Comparison of ENCODE assay signal across 31 mouse cellular contexts in the genomic region with DNA sequence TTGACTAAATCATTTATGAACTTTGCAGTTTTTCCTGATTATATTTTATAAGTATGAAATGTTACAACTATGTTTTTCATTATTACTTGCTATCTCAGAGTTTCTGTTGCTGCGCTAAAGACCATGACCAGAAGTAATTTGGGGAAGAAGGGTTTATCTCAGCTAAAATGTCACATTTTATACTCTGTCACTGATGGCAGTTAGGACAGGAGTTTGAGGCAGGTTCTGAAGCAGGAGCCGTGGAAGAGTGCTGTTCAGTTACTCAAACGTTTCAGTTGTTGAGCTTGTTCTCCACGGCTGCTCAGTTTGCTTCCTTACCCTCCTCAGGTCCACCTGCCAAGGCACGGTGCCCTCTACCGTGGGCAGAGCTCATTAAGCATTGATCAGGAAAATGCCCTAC. TPM values are rescaled to one million over a fixed set of nuclear protein-coding genes. Genes with fewer than 3 reads are reported as not detected.
"Had no signal": no experiment of that assay in that cellular context is flagged by ENCODE, and none has a peak within 500 bp of the region (broad histone marks: within the 10 kb centered on the region; RNA-seq: fewer than 3 reads in every experiment).

No protein-coding gene starts in this region.

- H3K9ac ChIP-seq: limb, embryonic 12.5 days; limb, embryonic 13.5 days; limb, embryonic 15.5 days; liver, embryonic 12.5 days; liver, embryonic 13.5 days; liver, embryonic 14.5 days; liver, embryonic 15.5 days; liver, postnatal 0 days; lung, embryonic 14.5 days; lung, embryonic 15.5 days; midbrain, embryonic 12.5 days; midbrain, embryonic 13.5 days; midbrain, embryonic 15.5 days; neural tube, embryonic 12.5 days had no signal

- H3K27ac ChIP-seq: limb, embryonic 10.5 days; limb, embryonic 12.5 days; limb, embryonic 13.5 days; limb, embryonic 15.5 days; liver, embryonic 12.5 days; liver, embryonic 13.5 days; liver, embryonic 14.5 days; liver, embryonic 15.5 days; lung, embryonic 15.5 days; macrophage; midbrain, embryonic 10.5 days; midbrain, embryonic 12.5 days; midbrain, embryonic 13.5 days; midbrain, embryonic 15.5 days; neural tube, embryonic 12.5 days had no signal

- H3K9me3 ChIP-seq: limb, embryonic 10.5 days; limb, embryonic 12.5 days; limb, embryonic 13.5 days; limb, embryonic 15.5 days; liver, embryonic 12.5 days; liver, embryonic 13.5 days; liver, embryonic 15.5 days; lung, embryonic 15.5 days; megakaryocyte, embryonic 14.5 days; midbrain, embryonic 10.5 days; midbrain, embryonic 12.5 days; midbrain, embryonic 13.5 days; midbrain, embryonic 15.5 days; neural tube, embryonic 12.5 days had no signal

- DNase-seq: left cerebral cortex, postnatal 4 days; liver; liver, embryonic 13.5 days; liver, postnatal 0 days; lung, adult 18-20 months; lung, adult 2 months; lung, embryonic 14.5 days; lung, postnatal 10 days; lung, postnatal 14 days; lung, postnatal 36 days; lung, postnatal 4 days; midbrain, embryonic 14.5 days had no signal

- H3K4me1 ChIP-seq: limb, embryonic 10.5 days; limb, embryonic 12.5 days; limb, embryonic 13.5 days; limb, embryonic 15.5 days; liver, embryonic 15.5 days; lung, embryonic 15.5 days; megakaryocyte, embryonic 14.5 days; midbrain, embryonic 10.5 days; midbrain, embryonic 12.5 days; midbrain, embryonic 13.5 days; midbrain, embryonic 15.5 days; neural tube, embryonic 12.5 days had no signal

- H3K4me3 ChIP-seq: limb, embryonic 10.5 days; limb, embryonic 12.5 days; limb, embryonic 13.5 days; limb, embryonic 15.5 days; liver, embryonic 12.5 days; liver, embryonic 13.5 days; liver, embryonic 15.5 days; lung, embryonic 15.5 days; megakaryocyte, embryonic 14.5 days; midbrain, embryonic 10.5 days; midbrain, embryonic 12.5 days; midbrain, embryonic 13.5 days; midbrain, embryonic 15.5 days; myocyte; neural tube, embryonic 12.5 days had no signal

- H3K27me3 ChIP-seq: limb, embryonic 12.5 days; limb, embryonic 13.5 days; limb, embryonic 15.5 days; liver, embryonic 12.5 days; liver, embryonic 13.5 days; liver, embryonic 15.5 days; lung, embryonic 15.5 days; megakaryocyte, embryonic 14.5 days; midbrain, embryonic 12.5 days; midbrain, embryonic 13.5 days; midbrain, embryonic 15.5 days; neural tube, embryonic 12.5 days had no signal

RNA-seq across cellular contexts. Expression of a gene that starts 47.7 kb away (rescaled TPM):
- total RNA-seq: liver, adult 2 months; megakaryocyte-erythroid progenitor cell, adult 5-6 weeks; monocyte, adult 5-6 weeks had no signal
- polyA plus RNA-seq: liver, adult 2 months; lung, adult 2 months; macrophage had no signal
